Mouse (Mus musculus) limb, embryonic 15.5 days (tissue): ENCODE data around the gene Ncam1. TPM values are rescaled to one million over a fixed set of nuclear protein-coding genes. Genes with fewer than 3 reads are reported as not detected.

Source experiments
- ATAC-seq: fragments of 200-750 bp; cut with Nextera tagmentation; 2 replicates; pipeline ENCODE4 v1.8.0; 2017; ENCODE audit warnings: low read depth, moderate TSS enrichment; ENCODE audit not compliant: insufficient number of reproducible peaks, low FRiP score, low TSS enrichment
- H3K27ac ChIP-seq: fragments of 300-500 bp; sonication (generic); 2 replicates; pipeline ENCODE4 v1.5.1; 2015; ENCODE audit warnings: moderate library complexity, mild to moderate bottlenecking, inconsistent platforms
- H3K27me3 ChIP-seq: fragments of 300-500 bp; sonication (generic); 2 replicates; pipeline ENCODE4 v1.6.1; 2015; ENCODE audit warnings: inconsistent platforms
- H3K36me3 ChIP-seq: fragments of 300-500 bp; sonication (generic); 2 replicates; pipeline ENCODE4 v1.6.1; 2015; ENCODE audit warnings: inconsistent platforms
- H3K4me1 ChIP-seq: fragments of 300-500 bp; sonication (generic); 2 replicates; pipeline ENCODE4 v1.6.1; 2015; ENCODE audit warnings: inconsistent platforms
- H3K4me2 ChIP-seq: fragments of 300-500 bp; sonication (generic); 2 replicates; pipeline ENCODE4 v1.6.1; 2015; ENCODE audit warnings: mild to moderate bottlenecking, inconsistent platforms
- H3K4me3 ChIP-seq: fragments of 300-500 bp; sonication (generic); 2 replicates; pipeline ENCODE4 v1.5.1; 2015; ENCODE audit warnings: mild to moderate bottlenecking, inconsistent platforms
- H3K9ac ChIP-seq: fragments of 300-500 bp; sonication (generic); 2 replicates; pipeline ENCODE4 v1.6.1; 2015; ENCODE audit warnings: inconsistent platforms
- H3K9me3 ChIP-seq: fragments of 300-500 bp; sonication (generic); 2 replicates; pipeline ENCODE4 v1.6.1; 2016; ENCODE audit warnings: inconsistent platforms
- WGBS: fragments of 180-500 bp; shearing (Covaris S2); methylation state at CpG from one replicate; pipeline ENCODE4 v1.1.7; 2015; 5-methylcytosine and 5-hydroxymethylcytosine counted together
- polyA plus RNA-seq: library from polyadenylated mRNA; unstranded; fragments of >200 nt; fragmentation: Nextera tagmentation; extraction: Ambion mirVana; gene quantifications from 2 replicates; pipeline ENCODE4 v1.2.1, GENCODE M21; 2015

The Ncam1 gene
- polyA plus RNA-seq, 1 experiment from 2014 or later = 79.1 TPM

DNA sequence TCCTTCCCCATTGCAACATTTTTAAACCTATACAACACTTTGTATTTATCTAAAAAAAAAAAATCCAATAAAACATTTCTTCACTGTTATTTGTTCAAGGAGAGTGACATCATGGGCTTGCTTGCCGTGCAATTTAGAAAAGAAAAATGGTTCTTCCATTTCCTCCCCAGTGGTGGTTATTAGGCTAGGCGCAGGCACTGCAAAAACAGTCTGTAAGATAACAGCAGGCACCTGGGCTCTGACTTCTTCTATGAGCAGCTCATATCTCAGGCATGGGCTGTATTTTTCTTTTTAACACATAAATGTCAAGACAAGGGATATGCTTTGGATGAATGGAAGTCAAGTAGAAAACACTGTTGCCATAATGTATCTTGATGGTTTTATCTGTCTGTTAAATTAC lies 192.0 kb downstream of the Ncam1 start:
- H3K4me3 ChIP-seq = no peak overlapping the region
- ATAC-seq = no peak
- no peaks in the 10 kb centered on the region for H3K4me1 ChIP-seq
- H3K27me3 ChIP-seq = no peaks in the 10 kb centered on the region
- no peaks in the 10 kb centered on the region for H3K9me3 ChIP-seq
- no peak overlapping the region for H3K9ac ChIP-seq
- H3K4me2 ChIP-seq = no peak overlapping the region
- H3K27ac ChIP-seq = no peak overlapping the region
- no peaks in the 10 kb centered on the region for H3K36me3 ChIP-seq
- 43% methylated on average over 2 of the region's 2 CpGs for WGBS

DNA sequence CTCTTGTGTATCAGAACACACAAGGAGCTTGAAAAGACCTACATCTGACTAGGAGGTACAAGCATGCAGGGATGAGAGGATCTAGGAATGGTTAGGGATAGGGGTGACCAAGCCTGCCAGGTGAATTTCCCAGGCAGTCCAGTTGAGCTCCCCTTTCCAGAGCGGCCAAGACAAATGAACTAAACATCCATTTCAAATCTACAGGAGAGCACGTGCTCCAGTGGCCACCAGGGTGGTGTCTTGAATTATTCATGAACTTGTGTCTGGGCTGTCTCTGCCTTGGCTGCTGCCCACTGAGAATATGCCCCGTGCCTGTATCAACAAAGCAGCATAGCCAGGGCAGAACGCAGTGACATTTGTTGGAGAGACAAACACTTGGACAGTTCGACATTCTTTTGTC lies 192.4 kb downstream of the Ncam1 start:
- no peaks in the 10 kb centered on the region for H3K36me3 ChIP-seq
- no peak overlapping the region for H3K9ac ChIP-seq
- 59% methylated on average over 5 of the region's 5 CpGs for WGBS
- H3K27ac ChIP-seq = no peak overlapping the region
- ATAC-seq = no peak
- H3K9me3 ChIP-seq = no peaks in the 10 kb centered on the region
- no peak overlapping the region for H3K4me2 ChIP-seq
- no peaks in the 10 kb centered on the region for H3K27me3 ChIP-seq
- H3K4me3 ChIP-seq = no peak overlapping the region
- no peaks in the 10 kb centered on the region for H3K4me1 ChIP-seq

DNA sequence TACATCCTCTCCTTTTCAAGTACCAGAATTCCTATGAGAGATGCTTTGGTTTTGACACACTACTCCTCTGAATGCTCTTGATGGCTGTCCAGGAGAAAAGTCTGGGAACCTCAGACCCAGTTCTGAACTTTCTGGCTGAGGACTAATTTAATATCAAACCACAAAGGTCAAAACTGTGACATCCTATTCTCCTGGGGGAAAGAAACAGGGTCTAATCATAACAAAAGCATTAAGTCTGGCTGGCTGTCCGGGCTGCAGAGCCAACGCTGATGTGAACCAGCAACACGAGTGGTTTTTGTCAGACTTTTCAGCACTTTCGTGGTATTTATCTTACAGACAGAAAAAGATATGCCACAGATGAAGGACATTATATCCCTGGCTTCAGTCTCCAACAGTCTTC lies 192.9 kb downstream of the Ncam1 start:
- H3K36me3 ChIP-seq = no peaks in the 10 kb centered on the region
- H3K9me3 ChIP-seq = no peaks in the 10 kb centered on the region
- no peak overlapping the region for H3K27ac ChIP-seq
- no peak overlapping the region for H3K4me2 ChIP-seq
- 60% methylated on average over 4 of the region's 4 CpGs for WGBS
- H3K4me1 ChIP-seq = no peaks in the 10 kb centered on the region
- H3K9ac ChIP-seq = no peak overlapping the region
- H3K27me3 ChIP-seq = no peaks in the 10 kb centered on the region
- ATAC-seq = no peak
- H3K4me3 ChIP-seq = no peak overlapping the region

DNA sequence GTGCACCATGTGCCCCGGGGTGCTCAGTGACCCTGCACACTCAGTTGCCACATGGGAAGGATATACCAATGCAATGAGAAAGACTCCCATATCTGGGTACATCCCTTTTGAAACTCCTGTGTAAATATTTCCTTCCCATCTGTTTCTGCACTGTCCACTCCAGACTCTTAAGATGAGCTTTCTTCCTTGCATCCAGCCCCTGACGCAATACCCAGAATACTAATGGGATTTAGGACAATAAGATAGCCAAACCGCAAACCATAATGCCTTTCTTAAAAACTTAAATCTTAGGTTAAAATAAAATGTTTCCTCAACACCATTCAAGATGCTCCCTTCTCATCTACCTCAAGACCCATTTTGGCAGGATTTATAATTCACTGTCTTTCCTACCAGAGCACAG lies 193.4 kb downstream of the Ncam1 start:
- H3K9ac ChIP-seq = no peak overlapping the region
- no peak overlapping the region for H3K27ac ChIP-seq
- H3K4me1 ChIP-seq = no peaks in the 10 kb centered on the region
- H3K27me3 ChIP-seq = no peaks in the 10 kb centered on the region
- no peak for ATAC-seq
- no peaks in the 10 kb centered on the region for H3K9me3 ChIP-seq
- WGBS = 91% methylated on average over 3 of the region's 3 CpGs
- H3K36me3 ChIP-seq = no peaks in the 10 kb centered on the region
- no peak overlapping the region for H3K4me2 ChIP-seq
- no peak overlapping the region for H3K4me3 ChIP-seq

DNA sequence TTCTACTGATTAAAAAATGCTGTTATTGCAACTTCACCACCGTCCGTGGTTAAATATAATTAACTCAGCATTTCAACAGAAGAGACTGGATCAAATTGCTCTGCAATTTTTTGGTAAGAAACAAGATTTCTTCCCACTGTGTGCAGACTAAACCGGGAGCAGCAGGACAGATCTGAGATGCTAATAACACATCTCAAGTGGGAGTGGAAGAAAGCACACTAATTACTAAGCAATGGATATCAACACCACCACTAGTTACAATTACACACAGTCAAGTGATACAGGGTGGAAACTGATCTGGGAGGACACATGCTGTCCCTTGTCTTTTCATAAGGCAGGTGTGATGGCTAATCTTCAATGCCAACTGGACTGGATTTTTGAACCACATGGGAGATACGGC lies 197.5 kb downstream of the Ncam1 start:
- Histone ChIP-seq H3K36me3 (no peaks in the 10 kb centered on the region), H3K9me3 (no peaks in the 10 kb centered on the region), H3K4me2 (no peak overlapping the region), H3K27ac (no peak overlapping the region), H3K4me1 (no peaks in the 10 kb centered on the region), H3K9ac (no peak overlapping the region), H3K4me3 (no peak overlapping the region), H3K27me3 (no peaks in the 10 kb centered on the region)
- ATAC-seq = no peak
- WGBS = 53% methylated on average over 4 of the region's 4 CpGs

DNA sequence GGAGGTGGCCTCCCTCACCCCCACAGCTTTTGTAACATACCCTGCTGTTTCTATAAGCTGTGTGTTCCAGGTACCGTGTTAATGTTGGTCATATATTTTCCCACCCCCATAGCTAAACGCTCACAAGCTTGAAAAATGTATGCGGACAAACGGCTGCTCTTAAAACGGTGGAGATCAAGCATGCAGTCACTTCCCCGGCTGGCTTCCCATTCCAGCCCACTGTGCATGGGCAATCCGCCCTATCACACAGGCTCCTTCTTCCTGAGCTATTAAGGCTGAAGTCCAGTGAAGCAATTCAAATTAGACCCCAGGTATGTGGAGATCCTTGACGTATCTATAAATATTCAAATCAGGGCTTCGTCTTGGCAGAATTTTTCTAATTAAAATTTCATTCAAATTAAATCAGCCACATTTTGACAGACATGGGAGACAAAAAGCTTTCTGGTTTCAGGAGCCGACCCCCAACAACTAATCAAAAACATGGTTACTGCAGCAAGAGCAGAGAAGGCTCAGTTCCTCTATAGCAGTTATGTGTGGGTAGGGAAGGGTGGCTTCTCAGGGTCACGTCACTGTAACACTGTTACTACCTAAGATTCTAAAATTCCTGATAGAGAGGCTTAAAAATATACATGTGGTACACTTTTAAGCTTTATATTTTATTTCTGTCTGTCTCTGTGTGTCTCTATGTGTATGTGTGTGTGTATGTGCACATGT lies 202.9 kb downstream of the Ncam1 start:
- no peak overlapping the region for H3K4me3 ChIP-seq
- ATAC-seq = no peak
- H3K27ac ChIP-seq = no peak overlapping the region; the same call in 1 of the 2 replicates

DNA sequence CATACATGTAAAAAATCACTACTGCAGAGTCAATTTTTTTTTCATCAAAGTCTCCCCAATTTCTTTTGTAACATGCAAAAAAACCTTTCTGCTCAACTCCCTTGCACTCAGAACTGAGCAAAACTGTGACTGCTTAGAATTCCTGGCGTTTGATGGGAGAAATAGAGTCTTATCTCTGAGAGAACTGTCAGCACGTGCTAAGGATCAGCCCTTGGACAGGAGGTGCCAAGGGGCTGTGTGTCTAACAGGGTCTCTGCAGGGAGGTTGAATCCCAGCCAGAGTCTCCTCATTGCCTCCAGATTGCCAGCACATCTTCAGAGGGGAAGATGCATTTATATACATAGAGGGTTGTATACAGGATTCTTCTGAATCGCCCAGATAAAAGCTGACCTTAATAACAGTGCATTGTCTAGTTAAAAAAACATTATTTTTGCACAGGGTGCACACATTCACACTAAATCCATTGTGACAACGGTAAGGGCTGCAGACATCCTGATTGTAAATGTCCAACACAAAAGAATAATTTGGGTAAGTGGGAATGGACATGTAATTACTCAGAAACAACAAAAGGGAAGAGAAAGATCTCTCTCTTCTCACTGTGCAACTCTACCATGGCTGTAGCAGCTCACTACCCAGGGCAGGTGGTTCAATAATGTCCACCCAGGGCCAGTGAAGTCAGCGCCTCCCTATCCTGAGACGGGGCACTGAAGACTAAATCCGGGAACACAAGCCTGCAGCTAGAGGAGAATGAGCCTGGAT lies 203.7 kb downstream of the Ncam1 start:
- no peaks in the 10 kb centered on the region for H3K27me3 ChIP-seq
- H3K9me3 ChIP-seq = no peaks in the 10 kb centered on the region
- no peak for ATAC-seq
- H3K4me1 ChIP-seq = peaks cover 24% of the 10 kb centered on the region
- no peak overlapping the region for H3K4me2 ChIP-seq
- H3K9ac ChIP-seq = no peak overlapping the region
- H3K4me3 ChIP-seq = no peak overlapping the region
- 39% methylated on average over 7 of the region's 7 CpGs for WGBS
- peak overlapping the region; percentile 17; the same call in 1 of the 2 replicates for H3K27ac ChIP-seq
- H3K36me3 ChIP-seq = no peaks in the 10 kb centered on the region

More for the DNA sequence above, 202.9 kb downstream of the Ncam1 start:
- Histone ChIP-seq H3K36me3 (no peaks in the 10 kb centered on the region), H3K9me3 (no peaks in the 10 kb centered on the region), H3K9ac (no peak overlapping the region), H3K27me3 (no peaks in the 10 kb centered on the region), H3K4me1 (peaks cover 24% of the 10 kb centered on the region), H3K4me2 (no peak overlapping the region)
- WGBS = 33% methylated on average over 11 of the region's 11 CpGs

DNA sequence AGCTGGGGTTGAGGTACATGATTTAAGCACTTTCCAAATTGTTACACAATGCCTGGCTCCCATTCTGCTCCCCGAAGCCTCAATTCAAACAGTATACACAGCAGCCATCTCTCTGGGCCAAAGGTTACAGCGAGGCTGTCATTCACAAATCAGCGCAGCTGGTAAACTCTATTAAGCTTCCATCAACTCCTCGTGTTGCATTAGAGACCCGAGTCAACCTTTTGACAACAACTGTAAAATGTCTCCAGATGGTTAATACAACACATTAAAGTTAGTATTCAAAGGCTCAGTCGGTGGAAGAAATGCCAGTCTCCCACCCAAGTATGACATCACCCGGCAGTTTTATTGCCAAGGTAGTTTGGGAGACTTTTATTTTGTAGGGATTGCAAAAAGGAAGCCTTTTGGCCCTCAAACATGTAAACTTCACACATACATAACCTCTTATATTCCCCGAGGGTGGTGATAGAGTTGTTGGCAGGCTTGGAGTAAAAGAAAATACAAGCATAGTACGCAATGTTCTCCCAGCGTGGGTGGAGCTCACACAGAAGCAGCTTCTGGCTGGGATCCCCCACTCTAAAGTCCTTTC lies 204.7 kb downstream of the Ncam1 start:
- H3K9me3 ChIP-seq = no peaks in the 10 kb centered on the region
- no peaks in the 10 kb centered on the region for H3K27me3 ChIP-seq
- H3K9ac ChIP-seq = no peak overlapping the region
- 15% methylated on average over 10 of the region's 10 CpGs for WGBS
- H3K4me3 ChIP-seq = no peak overlapping the region
- H3K36me3 ChIP-seq = no peaks in the 10 kb centered on the region
- H3K4me1 ChIP-seq = peaks cover 24% of the 10 kb centered on the region
- H3K4me2 ChIP-seq = peak overlapping the region; percentile 6; the same call in 1 of the 2 replicates
- H3K27ac ChIP-seq = peak overlapping the region; percentile 52; the same call in 1 of the 2 replicates
- peak; percentile 58; the same call in 1 of the 2 replicates for ATAC-seq

DNA sequence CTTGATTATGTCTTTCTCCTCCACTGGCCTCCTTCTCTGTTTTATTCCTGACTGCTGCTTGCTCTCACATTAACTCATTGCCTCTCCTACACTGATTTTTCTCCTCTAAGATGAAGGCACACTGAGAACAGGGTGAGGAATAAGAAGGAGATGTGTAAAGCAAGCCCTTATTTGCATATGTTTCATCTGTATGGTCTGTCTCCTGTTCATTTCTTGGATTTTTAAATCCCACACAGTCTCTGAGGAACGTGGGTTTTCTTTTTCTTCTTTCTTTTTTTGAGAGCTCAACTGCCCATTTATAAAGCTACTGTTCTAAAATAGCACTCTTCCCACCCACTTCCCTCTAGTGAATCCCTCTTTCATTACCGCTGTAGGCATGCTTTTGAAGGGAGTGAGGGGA lies 206.7 kb downstream of the Ncam1 start:
- H3K4me3 ChIP-seq = no peak overlapping the region
- H3K4me2 ChIP-seq = no peak overlapping the region
- no peaks in the 10 kb centered on the region for H3K36me3 ChIP-seq
- 66% methylated on average over 2 of the region's 2 CpGs for WGBS
- ATAC-seq = no peak
- H3K4me1 ChIP-seq = peaks cover 24% of the 10 kb centered on the region
- no peak overlapping the region for H3K27ac ChIP-seq
- no peaks in the 10 kb centered on the region for H3K27me3 ChIP-seq
- no peaks in the 10 kb centered on the region for H3K9me3 ChIP-seq
- H3K9ac ChIP-seq = no peak overlapping the region

DNA sequence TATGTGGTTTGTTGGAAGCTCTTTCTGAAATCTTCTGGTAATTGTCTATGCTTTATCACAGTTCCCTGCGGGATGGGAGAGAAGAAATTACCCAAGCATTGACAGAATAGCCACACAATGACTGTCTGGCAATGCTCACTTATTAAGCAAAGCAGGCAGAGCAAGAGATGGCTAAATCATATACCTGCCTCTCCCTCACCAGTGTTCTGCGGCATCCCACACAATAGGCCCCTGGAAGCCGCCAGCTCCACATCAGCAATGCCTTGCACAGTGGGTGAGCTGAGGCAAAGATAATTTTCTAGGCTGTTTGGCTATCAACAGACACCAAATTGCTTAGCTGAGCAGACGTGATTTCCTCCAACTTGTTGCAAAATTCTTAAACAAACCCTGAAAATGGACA lies 208.5 kb downstream of the Ncam1 start:
- H3K36me3 ChIP-seq = no peaks in the 10 kb centered on the region
- no peak overlapping the region for H3K4me3 ChIP-seq
- no peak overlapping the region for H3K27ac ChIP-seq
- ATAC-seq = no peak
- H3K27me3 ChIP-seq = no peaks in the 10 kb centered on the region
- 73% methylated on average over 4 of the region's 4 CpGs for WGBS
- no peak overlapping the region for H3K9ac ChIP-seq
- no peak overlapping the region for H3K4me2 ChIP-seq
- H3K4me1 ChIP-seq = peaks cover 19% of the 10 kb centered on the region
- H3K9me3 ChIP-seq = no peaks in the 10 kb centered on the region

DNA sequence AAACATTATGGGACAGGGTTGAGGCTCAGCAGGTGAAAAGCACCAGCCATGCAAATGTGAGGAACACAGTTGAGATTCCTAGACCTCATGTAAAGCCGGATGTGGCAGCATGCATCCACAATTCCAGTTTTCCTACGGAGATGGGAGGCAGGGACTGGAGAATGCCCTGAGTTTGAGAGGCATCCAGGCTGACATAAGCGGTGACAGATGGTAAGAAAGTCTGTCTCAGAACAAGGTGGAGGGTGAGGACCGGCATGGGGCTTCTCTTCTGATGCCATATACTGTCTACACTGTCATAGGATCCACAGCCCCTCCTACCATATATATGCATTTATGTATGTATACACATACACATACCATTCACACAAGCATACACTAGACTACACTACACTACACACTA lies 221.6 kb downstream of the Ncam1 start:
- peaks cover 5% of the 10 kb centered on the region; the same call in 1 of the 2 replicates for H3K4me1 ChIP-seq
- H3K27me3 ChIP-seq = no peaks in the 10 kb centered on the region
- H3K36me3 ChIP-seq = no peaks in the 10 kb centered on the region
- ATAC-seq = no peak
- H3K4me3 ChIP-seq = no peak overlapping the region
- H3K27ac ChIP-seq = no peak overlapping the region
- no peak overlapping the region for H3K4me2 ChIP-seq
- H3K9ac ChIP-seq = no peak overlapping the region
- H3K9me3 ChIP-seq = no peaks in the 10 kb centered on the region
- 89% methylated on average over 4 of the region's 4 CpGs for WGBS
